Mouse (Mus musculus): Measurements from ENCODE around the gene Fpr2.
"Not testable (repeated sequence)": the region's sequence is repeated elsewhere in the genome, so short reads cannot be mapped to it uniquely, and the experiment has no call there.

Gene Fpr2

GRCm38 (mm10) chr17:17883840-17884239 is 3.8 kb upstream of the Fpr2 start, which contains the start of gene Fpr1:
TSS of gene Fpr1 (minus strand) at chr17:17883940.
- no peak for DNase-seq

- no peak for DNase-seq
Observed at GRCm38 (mm10) chr17:17889732-17890425, 2.3 kb downstream of the Fpr2 start.

- peak; percentile 33 for DNase-seq
Observed at GRCm38 (mm10) chr17:17896039-17896438, 8.4 kb downstream of the Fpr2 start.

- DNase-seq = no peak
Observed at GRCm38 (mm10) chr17:17899268-17899667, 11.6 kb downstream of the Fpr2 start.

- DNase-seq = no peak
Observed at GRCm38 (mm10) chr17:17900768-17901167, 13.1 kb downstream of the Fpr2 start.

DNA sequence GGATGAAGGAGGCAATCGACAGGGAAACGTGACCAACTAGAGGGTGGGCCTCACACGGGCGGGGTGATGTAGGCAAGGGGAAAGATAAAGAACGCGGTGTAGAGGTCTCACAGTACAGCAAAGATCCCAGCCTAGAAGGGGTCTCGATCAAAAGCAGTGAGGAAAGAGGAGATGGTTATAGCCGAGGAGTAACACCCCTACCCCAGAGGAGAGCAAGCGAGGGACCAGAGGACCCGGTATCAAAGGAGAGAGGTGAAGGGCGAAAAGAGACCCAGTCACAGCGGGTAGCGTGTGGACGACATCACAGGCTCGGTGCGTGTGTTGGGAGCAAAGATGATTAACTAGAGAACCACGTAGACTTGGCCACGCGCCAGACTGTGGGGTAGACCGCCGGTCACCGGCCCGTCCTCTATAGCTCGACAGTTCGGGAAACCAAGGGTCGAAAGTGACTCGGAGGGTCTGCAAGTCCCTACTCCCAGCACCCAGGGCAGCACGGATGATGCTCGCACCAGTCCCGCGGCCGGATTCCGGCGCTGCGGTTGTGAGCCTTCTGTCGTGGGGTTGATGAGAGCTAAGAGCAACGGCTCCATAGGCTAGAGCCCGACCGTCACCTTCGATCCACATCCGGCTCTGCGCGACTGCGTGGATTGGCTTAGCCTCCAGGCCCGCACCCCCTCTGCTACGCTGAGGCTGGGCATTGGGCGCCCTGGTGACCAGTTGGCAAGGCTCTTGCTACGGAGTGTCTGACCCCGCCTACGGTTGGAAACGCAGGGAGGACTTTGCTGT is 22.2 kb downstream of the Fpr2 start:
- DNase-seq = peak; percentile 90

DNA sequence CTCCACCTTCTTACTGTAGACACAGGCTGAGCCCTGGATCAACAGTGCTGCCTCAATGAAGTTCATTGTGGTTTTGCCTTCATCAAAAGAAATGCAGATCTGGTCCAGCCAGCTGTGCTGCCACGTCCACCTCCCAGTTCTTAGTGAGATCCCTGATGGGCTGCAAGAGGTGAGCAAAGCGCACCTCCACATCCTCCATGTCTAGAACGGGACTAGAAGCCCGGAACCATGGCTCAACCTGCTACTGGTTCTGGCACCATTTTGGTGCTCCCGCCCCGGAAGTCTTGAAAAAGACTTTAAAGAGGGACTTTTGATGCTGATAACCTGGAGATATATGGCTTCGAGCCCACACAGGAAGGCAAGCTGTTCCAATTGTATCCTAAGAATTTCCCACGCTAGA is 25.0 kb downstream of the Fpr2 start:
- DNase-seq = not testable (repeated sequence)

DNA sequence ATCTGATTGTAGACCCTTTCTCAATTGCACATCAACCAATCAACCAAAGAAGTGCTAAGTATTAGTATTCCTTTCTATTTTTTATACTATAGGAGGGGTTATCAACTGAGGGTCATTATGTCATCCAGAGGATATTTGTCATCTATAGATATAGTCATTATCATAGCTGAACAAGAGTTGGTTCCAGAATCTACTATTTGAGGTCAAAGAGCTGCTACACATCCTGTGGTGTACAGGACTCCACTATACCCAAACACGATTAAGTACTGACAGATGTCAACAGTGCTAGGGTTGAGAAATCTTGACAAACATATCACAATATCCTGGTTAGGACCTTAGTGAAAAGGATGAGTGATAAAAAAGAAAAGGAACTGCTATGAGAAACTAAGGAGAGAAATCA is 29.8 kb downstream of the Fpr2 start:
- DNase-seq = no peak

- DNase-seq = no peak
Observed at GRCm38 (mm10) chr17:17917782-17918181, 30.2 kb downstream of the Fpr2 start.
